Mouse (Mus musculus): Measurements from ENCODE around the gene Adprhl2. TPM values are rescaled to one million over a fixed set of nuclear protein-coding genes. Genes with fewer than 3 reads are reported as not detected.

Gene Adprhl2
- 27.3 and 34.9 TPM in 2 replicates for total RNA-seq (2021)
- long read RNA-seq, experiment 1, transcript Adprhl2-202 (4 exons, 1,826 nt): minor isoform, 5 of 87 reads
- long read RNA-seq, experiment 1, transcript Adprhl2-201 (6 exons, 1,672 nt): major isoform, 74 of 87 reads
- long read RNA-seq, experiment 1, partial matches to known transcripts: 5 of 87 reads
- long read RNA-seq, experiment 1, other reads (novel, unspliced or antisense): 3 of 87 reads
- long read RNA-seq, experiment 2, transcript Adprhl2-201 (6 exons, 1,672 nt): major isoform, 54 of 68 reads
- long read RNA-seq, experiment 2, partial matches to known transcripts: 8 of 68 reads
- long read RNA-seq, experiment 2, other reads (novel, unspliced or antisense): 4 of 68 reads

DNA sequence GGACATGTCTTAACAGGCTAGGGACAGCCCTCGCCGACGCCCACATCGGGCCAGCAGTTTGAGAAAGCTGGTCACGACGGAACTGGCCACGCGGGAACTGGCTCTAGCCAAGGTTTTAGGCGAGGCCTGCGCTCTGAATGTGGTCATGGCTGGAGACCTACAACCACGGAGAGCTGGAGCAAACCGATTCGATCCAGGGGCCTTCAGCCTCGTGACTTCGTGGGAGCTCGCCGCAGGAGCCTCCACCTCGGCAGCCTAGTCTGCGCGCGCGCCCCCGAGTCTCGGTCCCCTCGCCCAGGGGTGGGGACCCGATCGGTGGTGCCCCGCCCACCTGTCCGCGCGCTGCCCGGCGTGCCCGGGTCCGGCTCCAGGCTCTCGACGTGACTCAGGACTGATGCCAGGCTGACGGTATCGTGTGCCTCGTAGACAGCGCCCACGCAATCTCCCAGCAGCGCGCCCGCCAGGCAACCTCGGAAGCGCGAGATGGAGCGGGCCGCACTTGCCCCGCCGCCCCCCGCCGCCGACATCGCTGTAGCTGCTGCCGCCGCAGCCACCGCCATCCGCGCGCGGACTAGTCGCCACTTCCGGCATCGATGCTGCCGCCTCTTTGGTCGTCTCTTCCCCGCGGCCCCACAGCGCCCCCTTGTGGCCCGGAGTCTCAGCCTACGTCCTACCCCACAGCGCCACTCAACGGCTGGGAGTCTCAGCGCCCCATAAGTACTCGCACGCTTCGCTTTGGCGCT, at the start of gene Adprhl2:
TSS of gene Adprhl2 (minus strand) at position 593 of the 743 bp plus-strand sequence.
- DNase-seq: peak; percentile 100

DNA sequence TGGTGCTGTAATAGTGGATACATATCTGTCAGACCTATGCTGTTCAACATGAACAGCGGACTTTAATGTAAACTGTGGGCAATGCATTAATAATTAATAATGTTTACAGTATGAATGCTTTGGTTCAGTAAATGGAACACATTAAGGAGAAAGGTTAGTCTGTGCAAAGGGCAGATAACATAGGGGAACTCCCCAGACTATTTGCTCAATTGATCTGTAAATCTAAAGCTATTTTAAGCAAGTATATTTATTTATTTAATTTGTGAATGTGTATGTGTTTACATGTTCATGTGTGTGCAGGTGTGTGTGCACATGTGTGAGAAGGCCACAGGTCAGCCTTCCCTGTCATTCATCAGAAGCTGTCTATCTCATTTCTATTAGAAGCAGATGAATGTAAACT, 38.6 kb upstream of the Adprhl2 start:
- no peak for DNase-seq

DNA sequence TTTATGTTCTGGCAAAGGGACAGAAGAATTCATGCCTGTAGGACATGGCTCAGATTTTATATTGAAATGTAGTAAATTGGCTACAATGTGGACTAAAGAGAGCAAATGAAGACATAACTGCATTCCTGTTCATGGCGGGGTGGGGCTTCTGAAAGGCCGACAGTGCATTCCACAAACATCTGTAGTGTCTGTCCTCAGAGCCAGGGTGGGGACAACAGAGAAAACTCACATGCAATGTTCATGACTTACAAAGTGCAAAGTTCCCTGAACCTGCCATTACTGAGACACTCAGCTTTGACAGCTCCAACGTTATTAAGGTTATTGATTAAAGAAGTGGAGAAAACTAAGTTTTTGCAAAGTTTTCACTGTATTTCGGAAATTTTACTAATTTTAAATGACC, 21.9 kb upstream of the Adprhl2 start:
- DNase-seq: no peak

DNA sequence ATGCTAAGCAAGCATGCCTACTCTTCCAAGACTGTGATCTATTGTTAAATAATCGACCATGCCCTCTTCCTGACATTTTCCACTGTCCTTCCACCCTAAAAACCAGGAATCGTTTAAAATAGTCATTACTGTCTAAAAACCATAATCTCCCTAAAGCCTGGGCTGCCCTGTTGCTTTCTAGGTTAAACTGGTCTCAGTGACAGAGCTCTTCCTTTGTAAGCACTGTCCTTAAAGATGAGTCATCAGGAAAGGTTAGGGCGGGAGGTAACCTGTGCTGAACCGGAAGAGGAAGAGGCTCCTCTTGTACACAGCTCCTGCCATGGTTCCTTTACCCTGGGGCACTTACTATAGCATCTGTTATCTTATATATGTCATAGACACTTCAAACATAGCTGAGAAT, 18.0 kb upstream of the Adprhl2 start:
- no peak for DNase-seq

DNA sequence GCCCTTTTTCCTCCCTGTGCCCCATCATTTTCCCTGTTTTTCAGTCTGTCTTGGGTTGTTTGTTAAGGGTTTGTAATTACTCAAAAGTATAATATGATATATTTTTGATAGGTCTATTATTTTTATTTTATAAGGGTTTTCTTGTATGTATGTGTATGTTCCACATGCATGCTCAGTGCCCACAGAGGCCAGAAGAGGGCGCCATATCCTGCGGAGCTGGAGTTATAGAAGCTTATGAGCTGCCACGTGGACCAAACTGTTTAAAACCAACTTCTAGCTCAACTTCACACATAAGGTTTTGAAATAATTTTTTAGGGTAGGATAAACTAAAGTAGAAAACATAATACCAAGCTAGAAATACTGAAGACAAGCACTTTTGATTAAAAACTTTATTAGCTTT, 10.9 kb upstream of the Adprhl2 start:
- peak; percentile 52 for DNase-seq

DNA sequence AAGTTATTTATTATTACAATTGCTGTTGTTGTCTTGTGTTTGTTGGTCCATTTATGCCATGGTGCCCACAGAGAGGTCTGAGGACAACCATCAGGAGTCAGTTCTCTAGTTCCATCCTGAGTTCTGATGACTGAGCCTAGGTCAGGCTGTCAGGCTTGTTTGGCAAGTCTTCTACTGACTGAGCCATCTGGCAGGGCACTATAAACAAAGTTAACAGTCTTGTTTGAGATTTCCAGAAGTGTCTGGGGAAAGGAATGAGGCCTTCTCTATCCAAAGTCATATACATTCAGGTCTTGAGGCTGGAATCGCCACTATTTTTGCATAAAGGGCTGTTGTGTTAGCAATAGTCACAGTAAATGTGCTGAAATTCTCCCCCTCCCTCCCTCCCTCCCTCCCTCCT, 10.2 kb upstream of the Adprhl2 start:
- no peak for DNase-seq

DNA sequence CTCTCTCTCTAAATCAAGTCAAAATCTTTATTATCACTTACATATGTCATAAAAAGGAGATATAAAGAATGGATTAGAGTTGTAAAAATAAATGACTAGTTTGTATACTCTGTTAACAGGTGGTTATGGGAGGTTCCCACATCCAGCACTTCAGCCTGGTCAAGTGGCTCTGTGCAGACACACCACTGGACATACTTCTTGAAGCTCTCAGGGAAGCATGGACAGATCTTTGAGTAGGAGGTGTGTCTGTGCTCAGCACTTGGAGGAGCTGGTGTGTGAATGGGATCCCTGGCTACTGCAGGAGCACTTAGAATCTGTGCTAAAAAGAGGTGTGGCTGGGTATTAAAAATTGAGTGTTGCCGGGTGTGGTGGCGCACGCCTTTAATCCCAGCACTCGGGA, 8.8 kb upstream of the Adprhl2 start:
- DNase-seq: no peak

DNA sequence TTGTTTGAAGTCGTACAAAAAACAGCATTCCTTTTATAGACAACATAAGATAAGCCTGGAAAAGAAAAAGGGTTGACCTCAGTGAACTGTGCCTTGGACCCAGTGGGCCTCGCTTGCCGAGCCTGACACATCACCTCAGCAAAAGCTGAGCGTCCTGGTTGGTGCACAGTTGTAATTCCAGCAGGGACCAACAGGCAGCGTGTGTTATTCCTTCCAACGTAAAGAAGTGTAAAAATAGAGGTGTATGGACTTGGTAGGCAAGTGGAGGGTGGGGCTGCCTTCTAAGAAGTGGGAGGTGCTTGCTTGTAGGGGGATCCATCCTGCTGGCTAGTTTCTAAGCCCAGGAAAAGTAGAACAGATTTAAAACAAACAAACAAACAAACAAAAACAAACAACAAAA, 4.5 kb upstream of the Adprhl2 start:
- no peak for DNase-seq

DNA sequence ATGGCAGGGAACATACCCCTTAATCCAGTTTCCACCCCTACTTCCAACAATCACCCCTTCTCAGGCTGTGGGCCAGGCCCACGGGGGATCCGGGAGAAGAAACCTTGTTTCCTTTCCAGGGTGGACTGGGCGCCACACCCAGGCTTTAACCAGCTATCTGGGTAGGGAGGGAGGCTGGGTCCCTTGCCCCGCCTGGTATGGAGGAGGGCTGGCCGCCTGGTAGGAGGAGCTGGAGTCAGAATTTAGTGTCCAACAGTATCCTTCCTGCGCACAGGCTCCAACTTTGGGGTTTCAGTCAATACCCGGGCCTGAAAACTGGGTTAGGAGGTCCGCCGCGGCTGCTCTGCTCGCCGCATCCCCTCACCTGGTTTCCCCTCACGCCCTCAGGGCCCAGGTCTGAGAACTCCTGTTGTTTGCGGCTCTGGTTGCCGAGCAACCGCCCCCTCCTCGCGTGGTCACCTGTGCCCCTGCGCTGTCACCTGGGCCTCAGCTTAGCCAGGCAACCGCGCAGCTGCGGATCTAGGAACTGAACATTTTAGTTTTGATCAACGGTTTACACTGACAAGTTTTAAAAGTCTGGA, 3.9 kb upstream of the Adprhl2 start, which contains the start of gene Tekt2:
TSS of gene Tekt2 (minus strand) at position 408 of the 581 bp plus-strand sequence.
- no peak for DNase-seq

DNA sequence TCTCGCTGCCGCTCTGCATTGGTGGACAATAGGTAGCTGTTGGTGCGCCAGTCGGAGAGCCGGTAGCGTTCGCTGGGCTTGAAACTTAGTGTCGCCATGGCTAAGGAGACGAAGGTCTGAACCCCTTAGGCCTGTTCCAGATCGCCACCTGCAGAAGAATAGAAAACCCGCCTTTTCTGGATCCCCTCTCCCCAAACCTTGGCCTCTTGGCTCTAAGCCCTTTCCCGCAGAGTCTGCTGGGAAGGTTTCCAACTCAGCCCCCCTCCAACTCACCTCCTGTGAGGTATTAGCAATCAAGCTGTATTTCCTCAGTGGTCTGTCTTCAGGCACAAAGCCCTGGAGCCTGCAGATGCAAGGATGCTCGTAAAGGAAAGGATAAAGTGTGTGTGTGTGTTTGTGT, 3.4 kb upstream of the Adprhl2 start:
- DNase-seq: no peak

DNA sequence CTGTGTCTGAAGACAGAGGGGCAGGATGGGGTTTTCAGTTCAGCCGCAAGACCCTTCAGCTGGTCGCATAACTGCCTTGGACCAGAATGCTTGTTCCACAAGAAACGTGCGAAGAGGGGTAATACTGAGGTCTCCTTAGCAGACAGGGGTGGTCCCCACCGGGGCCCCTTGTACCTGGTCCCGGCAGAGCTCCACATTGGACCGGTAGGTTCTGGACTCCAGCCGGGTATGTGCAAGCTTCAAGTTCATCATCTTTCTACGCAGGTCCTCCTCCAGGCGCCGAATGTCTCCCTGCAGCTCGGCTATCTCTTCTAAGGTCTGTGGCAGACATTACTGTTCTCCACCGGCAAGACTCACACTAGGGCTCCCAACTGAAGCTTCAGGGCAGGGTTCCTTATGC, 1.1 kb upstream of the Adprhl2 start:
- no peak for DNase-seq

DNA sequence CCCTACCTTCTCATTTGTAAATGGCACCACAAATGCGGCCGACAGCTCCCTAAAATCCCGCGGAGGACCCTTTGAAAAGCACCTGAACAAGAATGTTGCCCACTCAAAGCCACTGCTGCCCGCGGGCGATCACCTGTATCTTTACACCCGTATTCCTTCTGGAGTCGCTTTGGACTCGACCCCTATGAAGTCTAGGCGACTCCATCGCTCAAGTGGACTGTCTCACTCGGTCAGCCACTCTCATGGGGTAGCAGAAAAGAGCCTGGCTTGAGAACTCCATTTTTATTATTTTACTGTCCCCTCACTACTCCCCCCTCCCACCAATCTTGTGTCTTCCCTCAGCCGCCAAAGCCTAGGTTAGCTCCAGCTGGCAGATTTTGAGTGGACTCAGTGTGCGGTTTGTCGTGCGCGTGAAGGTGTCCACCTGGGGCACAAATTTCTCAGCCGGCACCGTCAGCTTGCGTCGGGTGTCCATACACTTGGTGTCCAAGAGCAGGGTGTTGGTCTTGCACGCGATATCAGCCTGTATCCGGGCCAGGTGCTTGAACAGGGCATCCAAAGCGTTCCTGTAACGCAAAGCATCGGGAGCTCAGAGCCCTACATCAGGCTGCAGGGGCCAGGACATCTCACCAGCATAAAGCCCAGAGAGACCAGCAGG, 480 bp upstream of the Adprhl2 start:
- DNase-seq: no peak

DNA sequence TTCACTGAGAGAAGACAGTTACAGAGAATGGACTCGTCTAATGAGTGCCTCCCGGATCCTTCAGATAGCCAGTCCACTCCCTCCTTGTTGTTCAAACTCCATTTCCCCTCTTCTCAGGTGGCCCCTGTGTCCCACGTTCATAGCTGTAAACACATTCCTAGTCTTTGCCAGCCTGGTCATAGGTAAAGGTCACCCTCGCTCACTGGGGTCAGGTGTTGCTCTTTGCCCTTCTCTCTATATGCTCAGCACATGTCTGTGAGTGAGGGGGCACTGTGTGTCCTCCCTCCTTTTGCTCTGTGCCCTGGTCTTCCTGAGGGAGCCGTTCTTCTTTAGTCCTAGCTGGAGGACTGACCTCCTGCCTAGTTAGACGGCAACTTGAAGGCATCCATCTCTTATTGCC, 1.7 kb downstream of the Adprhl2 start:
- DNase-seq: no peak

DNA sequence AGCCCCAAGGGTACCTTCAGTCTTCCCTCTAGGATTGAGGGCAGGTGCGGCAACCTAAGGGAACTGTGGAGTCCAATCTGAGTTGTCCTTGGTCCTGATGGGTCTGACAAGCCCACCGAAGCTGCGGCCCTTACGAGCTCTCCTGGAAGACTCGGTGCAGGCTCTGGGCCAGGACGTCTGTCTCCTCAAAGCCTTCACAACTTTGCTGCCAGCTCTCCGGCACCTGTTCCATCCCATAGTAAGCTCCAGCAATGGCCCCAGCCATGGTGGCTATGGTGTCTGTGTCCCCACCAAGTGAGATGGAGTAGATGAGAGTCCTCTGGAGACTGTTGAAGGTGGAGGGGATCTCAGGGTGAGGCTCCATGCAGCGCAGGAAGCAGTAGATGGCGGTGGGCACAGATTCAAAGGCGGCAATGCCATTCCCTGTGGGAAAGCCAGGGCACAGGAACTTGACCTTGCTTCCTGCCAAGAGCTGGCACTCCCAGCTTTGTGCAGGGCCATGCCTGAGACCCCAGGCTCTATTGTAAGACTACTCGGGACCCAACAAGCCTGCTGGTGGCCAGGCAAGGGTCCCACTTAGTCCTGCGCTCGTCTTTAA, 5.0 kb downstream of the Adprhl2 start:
- peak; percentile 58 for DNase-seq

DNA sequence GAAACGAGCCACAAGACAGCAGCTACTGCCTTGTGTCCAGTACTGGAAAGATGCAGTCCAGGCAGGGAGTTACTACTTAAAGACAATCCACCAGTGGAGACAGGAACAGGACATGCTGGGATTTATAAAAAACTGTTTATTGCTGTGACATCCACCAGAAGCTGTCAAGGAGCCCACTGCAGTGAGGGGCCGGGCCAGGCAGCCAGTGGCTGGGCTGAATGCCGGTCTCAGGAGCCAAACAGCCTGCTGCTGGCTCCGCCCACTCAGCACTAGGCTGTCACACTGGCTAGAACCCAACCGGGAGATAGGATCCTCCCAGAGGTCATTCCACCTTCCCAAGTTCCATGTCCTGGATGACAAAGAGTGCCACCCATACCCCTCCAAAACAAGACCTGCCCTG, 5.6 kb downstream of the Adprhl2 start:
- DNase-seq: peak; percentile 64

DNA sequence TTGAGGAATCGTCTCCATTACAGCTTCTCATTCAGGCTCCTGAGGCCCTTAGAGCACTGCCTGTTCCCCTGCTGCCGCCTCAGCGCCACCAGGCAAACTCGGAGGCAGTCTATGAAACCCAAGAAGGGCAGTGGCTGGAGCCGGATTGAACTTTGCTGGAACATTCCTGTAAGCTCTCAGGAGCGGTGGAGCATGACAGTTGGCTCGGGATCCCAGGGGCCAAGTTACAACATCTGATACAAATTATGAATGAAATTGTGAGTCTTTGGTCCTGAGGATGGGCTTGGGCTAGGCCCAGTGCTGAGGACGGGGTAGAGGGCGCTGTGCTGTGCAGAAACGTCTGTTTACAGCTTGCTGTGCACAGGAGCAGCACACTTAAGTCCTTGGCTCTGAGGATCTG, 7.1 kb downstream of the Adprhl2 start:
- DNase-seq: no peak

DNA sequence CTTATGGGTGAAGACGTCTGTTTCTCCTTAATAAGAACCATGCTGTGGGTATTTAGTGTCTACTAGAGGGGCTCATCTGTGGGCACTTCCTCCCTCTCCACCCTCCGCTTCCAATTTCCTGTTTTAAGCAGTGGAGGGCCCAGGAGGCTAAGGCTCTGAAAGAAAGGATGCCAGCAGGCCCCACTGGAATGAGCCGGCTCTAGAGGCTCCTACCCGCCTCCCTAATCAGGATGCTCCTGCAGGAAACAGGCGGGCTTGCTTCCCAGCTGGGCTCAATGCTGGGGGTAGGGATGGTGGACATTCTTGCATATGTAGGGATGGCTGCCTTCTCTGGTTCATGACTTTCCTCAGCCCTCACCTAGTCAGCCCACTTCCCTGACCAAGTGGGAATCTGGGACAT, 8.3 kb downstream of the Adprhl2 start:
- DNase-seq: no peak

DNA sequence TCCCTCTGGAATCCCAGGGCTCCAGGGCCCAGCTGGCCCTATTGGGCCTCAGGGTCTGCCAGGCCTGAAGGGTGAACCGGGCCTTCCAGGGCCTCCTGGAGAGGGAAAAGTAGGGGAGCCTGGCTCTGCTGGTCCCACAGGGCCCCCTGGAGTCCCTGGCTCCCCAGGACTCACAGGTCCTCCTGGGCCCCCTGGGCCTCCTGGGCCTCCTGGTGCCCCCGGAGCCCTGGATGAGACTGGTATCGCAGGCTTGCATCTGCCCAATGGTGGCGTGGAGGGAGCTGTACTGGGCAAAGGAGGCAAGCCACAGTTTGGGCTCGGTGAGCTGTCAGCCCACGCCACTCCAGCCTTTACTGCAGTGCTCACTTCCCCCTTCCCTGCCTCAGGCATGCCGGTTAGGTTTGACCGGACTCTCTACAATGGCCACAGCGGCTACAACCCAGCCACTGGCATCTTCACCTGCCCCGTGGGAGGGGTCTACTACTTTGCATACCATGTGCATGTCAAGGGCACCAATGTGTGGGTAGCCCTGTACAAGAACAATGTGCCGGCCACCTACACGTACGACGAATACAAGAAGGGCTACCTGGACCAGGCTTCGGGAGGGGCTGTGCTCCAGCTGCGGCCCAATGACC, 9.8 kb downstream of the Adprhl2 start:
- DNase-seq: no peak

DNA sequence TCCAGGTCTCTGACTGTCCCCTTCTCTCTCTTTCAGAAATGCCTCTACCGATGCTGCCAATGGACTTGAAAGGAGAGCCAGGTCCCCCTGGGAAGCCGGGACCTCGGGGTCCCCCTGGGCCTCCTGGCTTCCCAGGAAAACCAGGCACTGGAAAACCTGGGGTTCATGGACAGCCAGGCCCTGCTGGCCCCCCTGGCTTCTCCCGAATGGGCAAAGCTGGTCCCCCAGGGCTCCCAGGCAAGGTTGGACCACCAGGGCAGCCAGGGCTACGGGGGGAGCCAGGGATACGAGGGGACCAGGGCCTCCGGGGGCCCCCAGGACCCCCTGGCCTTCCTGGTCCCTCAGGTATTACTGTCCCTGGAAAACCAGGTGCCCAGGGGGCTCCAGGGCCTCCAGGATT, 11.2 kb downstream of the Adprhl2 start:
- DNase-seq: no peak

DNA sequence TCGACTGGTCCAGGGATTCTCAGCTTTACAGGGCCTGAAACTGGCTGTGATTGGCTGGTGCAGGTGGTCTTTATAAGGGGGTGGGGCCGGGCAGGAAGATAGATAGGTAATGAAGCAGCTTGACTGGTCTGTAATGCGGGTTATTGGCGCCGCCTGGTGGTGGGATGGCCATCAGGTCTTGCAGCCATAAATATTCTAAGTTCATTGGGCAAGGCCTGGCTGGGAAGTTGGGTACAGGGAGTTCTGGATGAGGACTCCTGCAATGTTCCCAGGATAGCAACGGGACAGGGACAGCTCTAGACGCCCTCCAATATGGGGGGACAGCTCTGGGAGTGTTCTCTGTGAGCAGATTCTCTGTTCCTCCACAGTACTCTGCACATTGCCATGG, 11.6 kb downstream of the Adprhl2 start:
- DNase-seq: peak; percentile 93

DNA sequence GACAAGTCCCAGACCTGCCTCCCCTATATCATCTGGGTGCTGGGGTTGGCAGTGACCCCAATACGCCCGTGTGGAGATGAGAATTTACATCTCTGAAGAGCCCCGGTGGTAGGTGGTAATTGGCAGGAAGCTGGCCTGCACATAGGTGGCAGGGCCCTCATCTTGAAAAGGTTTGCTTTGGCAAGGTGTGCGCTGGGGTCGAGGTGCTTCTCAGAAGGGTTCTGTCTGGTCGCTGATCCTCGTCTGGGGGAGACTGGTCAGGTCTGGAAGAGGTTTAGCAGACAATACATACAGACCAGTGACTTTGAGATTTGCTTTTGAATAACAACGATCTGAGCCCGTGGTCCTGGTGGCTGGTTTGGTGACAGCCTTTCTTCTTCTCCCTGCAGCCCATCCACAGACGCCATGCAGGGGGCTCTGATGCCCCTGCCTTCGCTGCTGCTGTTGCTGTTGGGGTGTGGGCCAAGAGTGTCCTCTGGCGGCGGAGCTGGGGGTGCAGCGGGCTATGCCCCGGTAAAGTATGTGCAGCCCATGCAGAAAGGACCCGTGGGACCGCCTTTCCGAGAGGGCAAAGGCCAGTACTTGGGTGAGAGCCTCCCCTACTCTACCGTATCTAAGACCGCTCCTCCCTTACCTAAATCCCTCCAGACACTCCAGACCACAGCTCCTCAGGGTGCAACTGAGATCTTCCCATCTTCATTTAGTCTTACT, 12.1 kb downstream of the Adprhl2 start:
- no peak for DNase-seq
